Mouse (Mus musculus) stomach, embryonic 15.5 days (tissue): ENCODE results near the gene Hspd1. TPM values are rescaled to one million over a fixed set of nuclear protein-coding genes. Genes with fewer than 3 reads are reported as not detected.
"Not testable (repeated sequence)": the region's sequence is repeated elsewhere in the genome, so short reads cannot be mapped to it uniquely, and the experiment has no call there.

Experiments
- ATAC-seq: fragments of 200-750 bp; cut with Nextera tagmentation; 2 replicates; pipeline ENCODE4 v1.8.0; 2017; ENCODE audit warnings: low read depth, moderate number of reproducible peaks, moderate TSS enrichment; ENCODE audit not compliant: insufficient read depth, low FRiP score
- H3K27ac ChIP-seq: fragments of 300-500 bp; sonication (generic); 2 replicates; pipeline ENCODE4 v1.5.1; 2015; ENCODE audit warnings: mild to moderate bottlenecking, inconsistent platforms
- H3K27me3 ChIP-seq: fragments of 300-500 bp; sonication (generic); replicated peaks from 2 replicates; pipeline ENCODE4 v1.6.1; 2015; ENCODE audit warnings: inconsistent platforms
- H3K36me3 ChIP-seq: fragments of 300-500 bp; sonication (generic); 2 replicates; pipeline ENCODE4 v1.6.1; 2015; ENCODE audit warnings: inconsistent platforms
- H3K4me1 ChIP-seq: fragments of 300-500 bp; sonication (generic); 2 replicates; pipeline ENCODE4 v1.6.1; 2015; ENCODE audit warnings: inconsistent platforms
- H3K4me2 ChIP-seq: fragments of 300-500 bp; sonication (generic); 2 replicates; pipeline ENCODE4 v1.6.1; 2015; ENCODE audit warnings: mild to moderate bottlenecking, inconsistent platforms
- H3K4me3 ChIP-seq: fragments of 300-500 bp; sonication (generic); replicated peaks from 2 replicates; pipeline ENCODE4 v1.5.1; 2015; ENCODE audit warnings: inconsistent platforms
- H3K9ac ChIP-seq: fragments of 300-500 bp; sonication (generic); 2 replicates; pipeline ENCODE4 v1.6.1; 2015; ENCODE audit warnings: inconsistent platforms
- H3K9me3 ChIP-seq: fragments of 300-500 bp; sonication (generic); 2 replicates; pipeline ENCODE4 v1.6.1; 2016; ENCODE audit warnings: inconsistent platforms
- whole genome bisulfite sequencing: fragments of 180-500 bp; shearing (Covaris S2); methylation state at CpG from one replicate; pipeline ENCODE4 v1.1.7; 2015; 5-methylcytosine and 5-hydroxymethylcytosine counted together
- polyA plus RNA-seq: library from polyadenylated mRNA; unstranded; fragments of >200 nt; fragmentation: Nextera tagmentation; extraction: Ambion mirVana; gene quantifications from 2 replicates; pipeline ENCODE4 v1.2.1, GENCODE M21; 2015

The Hspd1 gene
- polyA plus RNA-seq, 1 experiment from 2014 or later, result 436 TPM

- Histone ChIP-seq H3K4me1 (peaks cover 7% of the 10 kb centered on the region; the same call in 1 of the 2 replicates), H3K27ac (no peak overlapping the region), H3K9ac (no peak overlapping the region), H3K36me3 (peaks cover 52% of the 10 kb centered on the region), H3K27me3 (no peaks in the 10 kb centered on the region), H3K9me3 (no peaks in the 10 kb centered on the region), H3K4me3 (no peak overlapping the region), H3K4me2 (no peak overlapping the region)
- WGBS, result 86% methylated on average over 1 of the region's 1 CpGs
- ATAC-seq, result no peak
Measured at GRCm38 (mm10) chr1:55082106-55082505, 5.9 kb downstream of the Hspd1 start.

- Histone ChIP-seq H3K27me3 (no peaks in the 10 kb centered on the region), H3K9me3 (no peaks in the 10 kb centered on the region), H3K4me3 (no peak overlapping the region), H3K9ac (no peak overlapping the region), H3K4me1 (no peaks in the 10 kb centered on the region), H3K27ac (no peak overlapping the region), H3K36me3 (peaks cover 52% of the 10 kb centered on the region), H3K4me2 (no peak overlapping the region)
- WGBS, result 95% methylated on average over 4 of the region's 4 CpGs
- ATAC-seq, result no peak
Measured at GRCm38 (mm10) chr1:55079677-55080076, 8.4 kb downstream of the Hspd1 start.

- Histone ChIP-seq H3K4me3 (no peak overlapping the region), H3K4me2 (no peak overlapping the region), H3K9me3 (no peaks in the 10 kb centered on the region), H3K36me3 (peaks cover 28% of the 10 kb centered on the region), H3K27ac (no peak overlapping the region), H3K4me1 (no peaks in the 10 kb centered on the region), H3K9ac (no peak overlapping the region), H3K27me3 (no peaks in the 10 kb centered on the region)
- no peak for ATAC-seq
- WGBS, result 88% methylated on average over 2 of the region's 2 CpGs
Measured at GRCm38 (mm10) chr1:55076849-55077516, 11.1 kb downstream of the Hspd1 start.

- no peak overlapping the region for H3K4me3 ChIP-seq
- H3K27ac ChIP-seq, result no peak overlapping the region
- no peaks in the 10 kb centered on the region for H3K4me1 ChIP-seq
- H3K9ac ChIP-seq, result no peak overlapping the region
- ATAC-seq, result no peak
- no peaks in the 10 kb centered on the region for H3K9me3 ChIP-seq
- no peaks in the 10 kb centered on the region for H3K27me3 ChIP-seq
- H3K4me2 ChIP-seq, result no peak overlapping the region
- H3K36me3 ChIP-seq, result peaks cover 28% of the 10 kb centered on the region
Measured at GRCm38 (mm10) chr1:55076395-55076743, 11.7 kb downstream of the Hspd1 start.

GRCm38 (mm10) chr1:55075652-55076394 is 12.2 kb downstream of the Hspd1 start:
- 62% methylated on average over 5 of the region's 5 CpGs for WGBS
- ATAC-seq, result peak; percentile 58; the same call in 1 of the 2 replicates
- Histone ChIP-seq H3K27ac (no peak overlapping the region), H3K36me3 (peaks cover 23% of the 10 kb centered on the region), H3K27me3 (no peaks in the 10 kb centered on the region), H3K9ac (no peak overlapping the region), H3K4me2 (no peak overlapping the region), H3K4me1 (no peaks in the 10 kb centered on the region), H3K9me3 (no peaks in the 10 kb centered on the region), H3K4me3 (no peak overlapping the region)

GRCm38 (mm10) chr1:55074757-55075156 is 13.3 kb downstream of the Hspd1 start:
- H3K9me3 ChIP-seq, result no peaks in the 10 kb centered on the region
- no peak for ATAC-seq
- no peaks in the 10 kb centered on the region for H3K27me3 ChIP-seq
- WGBS, result 37% methylated on average over 2 of the region's 2 CpGs
- no peak overlapping the region for H3K4me3 ChIP-seq
- peaks cover 14% of the 10 kb centered on the region for H3K36me3 ChIP-seq
- no peak overlapping the region for H3K4me2 ChIP-seq
- no peak overlapping the region for H3K9ac ChIP-seq
- H3K27ac ChIP-seq, result no peak overlapping the region
- no peaks in the 10 kb centered on the region for H3K4me1 ChIP-seq

- H3K27me3 ChIP-seq, H3K36me3 ChIP-seq, H3K9ac ChIP-seq, H3K4me3 ChIP-seq, ATAC-seq, H3K9me3 ChIP-seq, H3K27ac ChIP-seq, H3K4me2 ChIP-seq, H3K4me1 ChIP-seq: not testable (repeated sequence)
Measured at GRCm38 (mm10) chr1:55072328-55072727, 15.7 kb downstream of the Hspd1 start.

- Histone ChIP-seq H3K9ac (no peak overlapping the region), H3K27ac (no peak overlapping the region), H3K4me3 (no peak overlapping the region), H3K9me3 (no peaks in the 10 kb centered on the region), H3K4me2 (no peak overlapping the region), H3K4me1 (no peaks in the 10 kb centered on the region), H3K36me3 (peaks cover 10% of the 10 kb centered on the region; the same call in 1 of the 2 replicates), H3K27me3 (no peaks in the 10 kb centered on the region)
- 87% methylated on average over 4 of the region's 4 CpGs for WGBS
- no peak for ATAC-seq
Measured at GRCm38 (mm10) chr1:55061772-55062171, 26.3 kb downstream of the Hspd1 start.

- Histone ChIP-seq H3K27me3 (no peaks in the 10 kb centered on the region), H3K9me3 (no peaks in the 10 kb centered on the region), H3K36me3 (peaks cover 11% of the 10 kb centered on the region; the same call in 1 of the 2 replicates), H3K4me2 (no peak overlapping the region), H3K27ac (no peak overlapping the region), H3K4me1 (no peaks in the 10 kb centered on the region), H3K9ac (no peak overlapping the region), H3K4me3 (no peak overlapping the region)
- ATAC-seq, result no peak
- 83% methylated on average over 5 of the region's 5 CpGs for WGBS
Measured at GRCm38 (mm10) chr1:55061099-55061498, 26.9 kb downstream of the Hspd1 start.

- 84% methylated on average over 2 of the region's 3 CpGs for WGBS
- not testable (repeated sequence) for H3K4me1 ChIP-seq, H3K27me3 ChIP-seq, H3K4me2 ChIP-seq, H3K4me3 ChIP-seq, H3K9me3 ChIP-seq, H3K27ac ChIP-seq, H3K9ac ChIP-seq, H3K36me3 ChIP-seq, ATAC-seq
Measured at GRCm38 (mm10) chr1:55058383-55058782, 29.7 kb downstream of the Hspd1 start.

- ATAC-seq, result no peak
- WGBS, result 79% methylated on average over 5 of the region's 5 CpGs
- Histone ChIP-seq H3K4me3 (no peak overlapping the region), H3K4me1 (0 out of 2 replicates have a peak, but pooled peaks cover 4% of the 10 kb centered on the region), H3K4me2 (no peak overlapping the region), H3K27me3 (no peaks in the 10 kb centered on the region), H3K9me3 (no peaks in the 10 kb centered on the region), H3K27ac (no peak overlapping the region), H3K9ac (no peak overlapping the region), H3K36me3 (peaks cover 5% of the 10 kb centered on the region; the same call in 1 of the 2 replicates)
Measured at GRCm38 (mm10) chr1:55055322-55056115, 32.5 kb downstream of the Hspd1 start.

- no peak overlapping the region for H3K9ac ChIP-seq
Measured at GRCm38 (mm10) chr1:55053596-55053995, 34.4 kb downstream of the Hspd1 start.

More at GRCm38 (mm10) chr1:55053596-55053995, 34.4 kb downstream of the Hspd1 start:
- peak overlapping the region; percentile 58 for H3K4me2 ChIP-seq
- H3K27me3 ChIP-seq, result no peaks in the 10 kb centered on the region
- 73% methylated on average over 4 of the region's 4 CpGs for WGBS
- no peak for ATAC-seq
- H3K27ac ChIP-seq, result no peak overlapping the region
- 0 out of 2 replicates have a peak, but pooled peaks cover 4% of the 10 kb centered on the region for H3K4me1 ChIP-seq
- H3K9me3 ChIP-seq, result no peaks in the 10 kb centered on the region
- peak overlapping the region; percentile 68 for H3K4me3 ChIP-seq
- peaks cover 5% of the 10 kb centered on the region; the same call in 1 of the 2 replicates for H3K36me3 ChIP-seq
